Mouse (Mus musculus) kidney, postnatal 4 days (tissue): ENCODE measurements around the gene Cux2.

Source experiments
- DNase-seq, 2 experiments: peaks; one replicate each; pipeline ENCODE4 v3.0.0; 2021; ENCODE audit warnings: mixed read lengths in 2 of 2

Cux2 gene

GRCm38 (mm10) chr5:121834991-121835747 lies 214.7 kb downstream of the Cux2 start:
- DNase-seq = peak in 1 of 2 experiments; percentile 37

- DNase-seq = no peak
These were observed 215.7 kb downstream of the Cux2 start for GRCm38 (mm10) chr5:121834241-121834606.

DNA sequence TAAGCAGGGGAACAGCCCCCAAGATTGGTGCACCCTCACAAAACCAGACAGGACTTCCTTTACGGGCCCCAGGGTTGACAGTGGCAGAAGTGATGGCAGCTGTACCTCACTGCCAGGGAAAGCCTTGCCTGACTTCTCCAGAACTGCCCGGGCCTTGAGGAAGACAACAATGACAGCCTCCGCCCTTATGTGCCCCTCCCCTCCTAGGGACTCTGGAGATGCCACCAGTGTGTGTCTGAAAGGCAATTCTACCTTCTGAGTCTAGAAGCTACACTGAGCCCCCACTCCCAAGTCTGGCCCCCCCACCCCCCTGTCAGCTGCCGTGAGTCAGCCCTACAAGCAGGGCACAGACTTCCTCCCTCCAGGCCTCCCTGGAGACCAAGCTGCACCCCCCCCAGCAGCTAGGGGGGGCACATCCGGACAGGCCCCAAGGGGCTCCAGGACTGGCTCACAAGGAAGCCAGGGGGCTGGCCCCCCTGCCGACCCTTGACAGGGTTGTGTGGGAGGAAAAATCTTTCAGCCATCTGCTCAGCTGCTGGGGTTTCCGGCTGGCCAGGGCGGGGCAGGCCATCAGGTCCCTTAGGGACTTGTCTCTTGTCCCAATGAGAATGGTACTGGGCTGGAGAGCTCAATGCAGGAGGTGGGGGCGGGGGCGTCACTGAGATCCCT lies 216.2 kb downstream of the Cux2 start:
- peak; percentile 82 to 90 for DNase-seq

GRCm38 (mm10) chr5:121833159-121833558 lies 216.7 kb downstream of the Cux2 start:
- no peak for DNase-seq

DNA sequence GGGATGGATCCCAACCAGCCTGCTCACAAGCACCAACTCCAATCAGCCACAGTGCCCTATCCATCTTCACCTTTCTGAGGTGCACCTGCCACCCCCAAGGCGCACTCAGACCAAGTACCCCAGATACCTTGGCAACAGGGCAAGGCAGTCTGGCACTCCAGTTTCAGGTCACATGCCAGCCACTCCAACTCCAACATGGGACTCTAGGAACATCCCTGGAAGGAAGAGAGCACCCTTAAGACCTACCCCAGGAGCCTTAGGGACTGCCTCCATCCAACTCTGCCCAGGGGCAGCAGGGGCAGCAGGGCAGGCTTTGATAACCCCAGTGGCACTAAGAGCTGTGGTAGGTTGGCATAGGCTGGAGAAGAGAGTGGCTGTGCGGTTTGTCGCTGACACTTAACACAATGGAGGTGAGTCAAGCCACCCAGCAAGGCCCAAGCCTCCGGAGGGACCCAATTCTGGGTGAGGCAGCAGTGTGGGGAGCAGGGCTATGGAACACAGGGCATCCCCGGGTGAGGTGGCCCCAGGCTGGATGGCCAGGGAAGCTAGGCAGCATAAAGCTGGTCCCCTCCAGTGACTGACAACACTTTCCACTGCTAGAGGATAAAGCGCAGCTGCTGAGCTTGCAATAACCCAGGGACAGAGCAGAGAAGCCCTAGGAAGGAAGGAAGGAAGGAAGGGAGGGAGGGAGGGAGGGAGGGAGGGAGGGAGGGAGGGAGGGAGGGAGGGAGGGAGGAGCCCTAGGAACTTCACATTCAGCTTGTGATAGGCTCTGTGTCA lies 217.3 kb downstream of the Cux2 start:
- peak in 1 of 2 experiments; percentile 44 for DNase-seq

GRCm38 (mm10) chr5:121831002-121831601 lies 218.8 kb downstream of the Cux2 start:
- no peak for DNase-seq

GRCm38 (mm10) chr5:121828491-121829432 lies 221.1 kb downstream of the Cux2 start:
- peak; percentile 43 to 65 for DNase-seq

GRCm38 (mm10) chr5:121827876-121828275 lies 222.0 kb downstream of the Cux2 start:
- no peak for DNase-seq

DNA sequence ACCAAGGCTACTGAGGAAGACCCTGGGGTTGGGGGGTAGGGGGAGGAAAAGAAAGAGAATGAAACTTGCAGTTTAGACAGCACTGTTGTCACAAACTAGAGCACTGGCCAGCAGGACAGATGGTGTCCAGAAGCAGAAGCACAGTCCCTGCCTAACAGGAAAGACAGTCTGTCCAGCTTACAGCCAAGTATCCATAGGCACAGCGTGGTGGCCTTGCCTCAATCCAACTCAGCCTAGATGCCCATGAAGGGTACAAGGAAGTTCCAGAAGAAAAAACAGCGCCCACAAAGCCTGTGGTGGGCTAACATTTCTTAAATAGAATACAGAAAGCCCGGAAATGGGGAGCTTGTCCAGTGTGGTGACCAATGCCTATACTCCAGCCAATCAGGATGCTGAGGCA lies 224.3 kb downstream of the Cux2 start:
- DNase-seq = no peak

- DNase-seq = peak; percentile 57 to 66
These were observed 225.8 kb downstream of the Cux2 start for GRCm38 (mm10) chr5:121824121-121824520.

DNA sequence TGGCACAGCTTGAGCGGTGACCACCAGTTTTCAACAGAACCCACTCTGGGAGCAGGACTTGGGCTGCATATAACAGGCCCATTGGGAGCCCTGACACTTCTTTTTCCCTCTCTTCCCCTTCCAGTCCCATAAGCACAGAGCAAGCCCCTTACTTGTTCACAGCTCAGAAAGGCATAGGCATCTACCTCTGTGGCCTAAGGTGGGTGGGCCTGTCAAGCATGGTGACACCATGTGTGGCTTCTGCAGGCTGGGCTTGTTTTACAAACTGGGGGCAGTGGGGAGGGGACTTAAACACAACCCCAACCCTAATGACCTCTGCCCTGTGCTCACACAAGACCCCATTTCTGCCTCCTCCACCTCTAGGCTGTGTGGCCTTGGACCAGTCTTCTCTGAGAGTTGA lies 226.2 kb downstream of the Cux2 start:
- DNase-seq = peak in 1 of 2 experiments; percentile 4

- DNase-seq = peak in 1 of 2 experiments; percentile 13
These were observed 227.0 kb downstream of the Cux2 start for GRCm38 (mm10) chr5:121822786-121823505.

GRCm38 (mm10) chr5:121821552-121821951 lies 228.3 kb downstream of the Cux2 start:
- DNase-seq = peak in 1 of 2 experiments; percentile 15

- peak in 1 of 2 experiments; percentile 6 for DNase-seq
These were observed 228.8 kb downstream of the Cux2 start for GRCm38 (mm10) chr5:121821116-121821515.

DNA sequence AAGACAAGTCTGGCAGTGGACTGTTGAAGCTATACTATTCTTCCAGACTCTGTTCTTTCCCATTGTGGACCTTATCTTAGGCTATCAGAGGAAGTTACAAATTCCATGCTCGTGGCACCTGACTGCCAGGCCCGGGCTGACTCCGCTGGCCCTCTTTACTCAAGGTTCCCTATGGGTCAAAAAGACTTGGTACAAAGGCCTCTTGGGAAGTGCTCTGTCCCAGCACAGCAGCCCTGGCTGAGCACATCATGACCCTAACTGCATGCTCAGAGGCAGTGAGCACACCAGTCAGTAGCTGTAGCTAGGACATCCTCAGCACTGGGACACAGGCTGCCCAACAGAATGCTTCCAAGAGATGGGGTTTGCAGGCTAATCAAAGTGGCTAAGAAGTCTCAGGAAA lies 229.2 kb downstream of the Cux2 start:
- DNase-seq = no peak

GRCm38 (mm10) chr5:121820161-121820560 lies 229.7 kb downstream of the Cux2 start:
- DNase-seq = no peak

- DNase-seq = no peak
These were observed 230.3 kb downstream of the Cux2 start for GRCm38 (mm10) chr5:121819559-121819958.

DNA sequence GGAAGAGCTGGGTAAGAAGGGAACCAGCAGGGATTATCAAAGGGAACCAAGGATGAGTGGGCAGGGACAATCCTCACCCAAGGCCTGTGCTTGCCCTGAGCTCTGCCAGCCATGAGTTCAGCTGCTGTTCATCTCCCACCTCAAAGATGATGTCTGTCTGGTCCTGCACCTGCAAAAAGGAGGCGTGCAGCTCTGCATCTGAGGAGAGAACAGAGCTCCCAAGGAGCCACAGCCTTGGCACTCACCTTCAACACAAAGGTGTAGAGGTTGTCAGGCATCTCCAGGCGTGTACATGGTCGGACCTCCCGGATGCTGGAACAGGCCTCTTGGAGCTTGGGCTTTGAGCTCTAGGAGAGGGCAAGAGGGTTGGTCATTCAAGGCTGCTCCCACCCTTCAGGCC lies 231.0 kb downstream of the Cux2 start:
- DNase-seq = no peak

- DNase-seq = no peak
These were observed 231.5 kb downstream of the Cux2 start for GRCm38 (mm10) chr5:121818401-121818800.

DNA sequence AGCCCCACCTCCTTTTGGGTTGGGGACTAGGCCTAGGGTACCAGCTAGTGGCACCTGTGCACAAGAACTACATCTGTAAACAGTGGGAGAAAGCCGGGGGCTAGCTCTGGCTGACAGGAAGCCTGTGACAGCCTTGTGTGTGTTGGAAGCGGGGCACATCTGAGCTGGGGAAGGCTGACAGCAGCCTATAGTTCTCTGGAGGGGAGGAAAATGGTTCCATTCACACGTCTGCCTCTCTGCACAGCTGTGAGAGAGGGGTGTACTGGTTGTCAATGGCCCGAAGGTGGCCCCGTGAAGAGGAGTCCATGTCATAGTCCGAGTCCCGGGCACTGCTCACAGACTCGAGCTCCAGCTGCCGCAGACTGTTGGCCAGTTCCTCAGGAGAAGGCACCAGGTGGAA lies 232.4 kb downstream of the Cux2 start:
- DNase-seq = no peak

- no peak for DNase-seq
These were observed 233.3 kb downstream of the Cux2 start for GRCm38 (mm10) chr5:121816611-121817010.
